Mouse (Mus musculus) forebrain, embryonic 14.5 days (tissue): ENCODE measurements at regions not wholly inside any gene's neighbourhood (a gene's known extent, or its start where the extent isn't known, plus 50 kb on each side); places are given as distances from the start of the nearest gene placed in this dataset.
"Not testable (repeated sequence)": the region's sequence is repeated elsewhere in the genome, so short reads cannot be mapped to it uniquely, and the experiment has no call there.

ENCODE experiments used
- ATAC-seq: fragments of 200-750 bp; cut with Nextera tagmentation; 2 replicates; pipeline ENCODE4 v1.8.0; 2017; ENCODE audit warnings: mild to moderate bottlenecking, moderate library complexity
- DNase-seq: peaks from one replicate; pipeline ENCODE4 v3.0.0-alpha.2; 2015; ENCODE audit warnings: low spot score
- H3K27ac ChIP-seq: fragments of 300-500 bp; sonication (generic); 2 replicates; pipeline ENCODE4 v1.5.1; 2014; ENCODE audit warnings: low read depth, mild to moderate bottlenecking, control low read depth, low read length, moderate library complexity
- H3K27me3 ChIP-seq: fragments of 300-500 bp; sonication (generic); replicated peaks from 2 replicates; pipeline ENCODE4 v1.6.1; 2014; ENCODE audit warnings: low read length, control low read depth, mixed read lengths; ENCODE audit not compliant: control insufficient read depth, insufficient read depth
- H3K36me3 ChIP-seq: fragments of 300-500 bp; sonication (generic); 2 replicates; pipeline ENCODE4 v1.6.1; 2014; ENCODE audit warnings: low read length, control low read depth; ENCODE audit not compliant: control insufficient read depth, insufficient read depth
- H3K4me1 ChIP-seq: fragments of 300-500 bp; sonication (generic); 2 replicates; pipeline ENCODE4 v1.6.1; 2014; ENCODE audit warnings: antibody characterized with exemption, low read length, control low read depth; ENCODE audit not compliant: control insufficient read depth, insufficient read depth
- H3K4me2 ChIP-seq: fragments of 300-500 bp; sonication (generic); 2 replicates; pipeline ENCODE4 v1.6.1; 2014; ENCODE audit warnings: mild to moderate bottlenecking, control low read depth, low read length
- H3K4me3 ChIP-seq: fragments of 300-500 bp; sonication (generic); 2 replicates; pipeline ENCODE4 v1.5.1; 2014; ENCODE audit warnings: low read depth, low read length, control low read depth
- H3K9ac ChIP-seq: fragments of 300-500 bp; sonication (generic); 2 replicates; pipeline ENCODE4 v1.6.1; 2014; ENCODE audit warnings: mild to moderate bottlenecking, low read length, control low read depth, moderate library complexity
- H3K9me3 ChIP-seq: fragments of 300-500 bp; sonication (generic); replicated peaks from 2 replicates; pipeline ENCODE4 v1.6.1; 2016; ENCODE audit warnings: low read length, control low read depth, mixed read lengths; ENCODE audit not compliant: control insufficient read depth
- WGBS: fragments of 180-500 bp; shearing (Covaris S2); extraction: QIAGEN DNeasy Blood & Tissue Kit; methylation state at CpG from one replicate; pipeline ENCODE4 v1.1.7; 2014; 5-methylcytosine and 5-hydroxymethylcytosine counted together

- DNase-seq, H3K4me1 ChIP-seq, H3K4me3 ChIP-seq, H3K4me2 ChIP-seq, H3K36me3 ChIP-seq, H3K27me3 ChIP-seq, H3K9me3 ChIP-seq, H3K27ac ChIP-seq, ATAC-seq, H3K9ac ChIP-seq: not testable (repeated sequence)
- WGBS: 79% methylated on average over 2 of the region's 2 CpGs
Measured at GRCm38 (mm10) chr17:69650496-69650895, 211.4 kb downstream of the Akain1 start.

GRCm38 (mm10) chr17:69654586-69654985 lies 215.5 kb downstream of the Akain1 start:
- H3K4me3 ChIP-seq: no peak overlapping the region
- no peak overlapping the region for H3K27ac ChIP-seq
- H3K9me3 ChIP-seq: no peaks in the 10 kb centered on the region
- ATAC-seq (no peak), DNase-seq (peak; percentile 3)
- H3K9ac ChIP-seq: no peak overlapping the region
- no peaks in the 10 kb centered on the region for H3K4me1 ChIP-seq
- WGBS: 41% methylated on average over 2 of the region's 2 CpGs
- H3K36me3 ChIP-seq: no peaks in the 10 kb centered on the region
- H3K4me2 ChIP-seq: no peak overlapping the region
- no peaks in the 10 kb centered on the region for H3K27me3 ChIP-seq

- Histone ChIP-seq H3K4me3 (no peak overlapping the region), H3K27me3 (no peaks in the 10 kb centered on the region), H3K9ac (no peak overlapping the region), H3K36me3 (no peaks in the 10 kb centered on the region), H3K4me1 (no peaks in the 10 kb centered on the region), H3K4me2 (no peak overlapping the region), H3K27ac (no peak overlapping the region), H3K9me3 (no peaks in the 10 kb centered on the region)
- peak; percentile 61; the same call in 1 of the 2 replicates for ATAC-seq
- WGBS: 86% methylated on average over 3 of the region's 3 CpGs
- peak; percentile 19 for DNase-seq
Measured at GRCm38 (mm10) chr17:69672530-69672929, 233.4 kb downstream of the Akain1 start.

- Histone ChIP-seq H3K27me3 (no peaks in the 10 kb centered on the region), H3K4me3 (no peak overlapping the region), H3K9me3 (no peaks in the 10 kb centered on the region), H3K27ac (no peak overlapping the region), H3K4me2 (no peak overlapping the region), H3K36me3 (no peaks in the 10 kb centered on the region), H3K4me1 (peaks cover 4% of the 10 kb centered on the region; the same call in 1 of the 2 replicates), H3K9ac (no peak overlapping the region)
- ATAC-seq (no peak), DNase-seq (no peak)
- 71% methylated on average over 5 of the region's 5 CpGs for WGBS
Measured at GRCm38 (mm10) chr17:69683091-69683490, 244.0 kb downstream of the Akain1 start.

- Histone ChIP-seq H3K4me2 (no peak overlapping the region), H3K27me3 (no peaks in the 10 kb centered on the region), H3K27ac (no peak overlapping the region), H3K4me1 (peaks cover 4% of the 10 kb centered on the region; the same call in 1 of the 2 replicates), H3K9ac (no peak overlapping the region), H3K9me3 (no peaks in the 10 kb centered on the region), H3K4me3 (no peak overlapping the region), H3K36me3 (no peaks in the 10 kb centered on the region)
- DNase-seq: peak; percentile 67
- ATAC-seq: peak; percentile 88
- 7% methylated on average over 5 of the region's 5 CpGs for WGBS
Measured at GRCm38 (mm10) chr17:69685625-69686257, 246.6 kb downstream of the Akain1 start.

- Histone ChIP-seq H3K9me3 (no peaks in the 10 kb centered on the region), H3K27ac (no peak overlapping the region), H3K4me1 (peaks cover 4% of the 10 kb centered on the region; the same call in 1 of the 2 replicates), H3K36me3 (no peaks in the 10 kb centered on the region), H3K4me2 (no peak overlapping the region), H3K9ac (no peak overlapping the region), H3K27me3 (no peaks in the 10 kb centered on the region), H3K4me3 (no peak overlapping the region)
- 7% methylated on average over 2 of the region's 2 CpGs for WGBS
- DNase-seq (peak; percentile 5), ATAC-seq (peak; percentile 40)
Measured at GRCm38 (mm10) chr17:69686383-69686782, 247.3 kb downstream of the Akain1 start.

- no peaks in the 10 kb centered on the region for H3K36me3 ChIP-seq
- WGBS: 61% methylated on average over 3 of the region's 3 CpGs
- no peak overlapping the region for H3K9ac ChIP-seq
- H3K9me3 ChIP-seq: no peaks in the 10 kb centered on the region
- H3K4me2 ChIP-seq: no peak overlapping the region
- H3K4me3 ChIP-seq: no peak overlapping the region
- no peaks in the 10 kb centered on the region for H3K4me1 ChIP-seq
- H3K27ac ChIP-seq: no peak overlapping the region
- DNase-seq (peak; percentile 81), ATAC-seq (peak; percentile 76)
- no peaks in the 10 kb centered on the region for H3K27me3 ChIP-seq
Measured at GRCm38 (mm10) chr17:69695341-69695740, 256.2 kb downstream of the Akain1 start.

GRCm38 (mm10) chr17:69727325-69727724 lies 241.5 kb upstream of the Dlgap1 start:
- peak; percentile 68 for DNase-seq
- no peak overlapping the region for H3K4me2 ChIP-seq
- H3K4me3 ChIP-seq: no peak overlapping the region
- peak; percentile 91 for ATAC-seq
- 52% methylated on average over 4 of the region's 4 CpGs for WGBS
- no peak overlapping the region for H3K9ac ChIP-seq
- H3K36me3 ChIP-seq: no peaks in the 10 kb centered on the region
- no peak overlapping the region for H3K27ac ChIP-seq
- no peaks in the 10 kb centered on the region for H3K4me1 ChIP-seq
- no peaks in the 10 kb centered on the region for H3K27me3 ChIP-seq
- no peaks in the 10 kb centered on the region for H3K9me3 ChIP-seq

- no peaks in the 10 kb centered on the region for H3K9me3 ChIP-seq
- DNase-seq (peak; percentile 2), ATAC-seq (no peak)
- H3K4me3 ChIP-seq: no peak overlapping the region
- no peak overlapping the region for H3K4me2 ChIP-seq
- H3K36me3 ChIP-seq: no peaks in the 10 kb centered on the region
- WGBS: 90% methylated on average over 11 of the region's 11 CpGs
- no peak overlapping the region for H3K27ac ChIP-seq
- no peaks in the 10 kb centered on the region for H3K4me1 ChIP-seq
- H3K27me3 ChIP-seq: no peaks in the 10 kb centered on the region
- H3K9ac ChIP-seq: no peak overlapping the region
Measured at GRCm38 (mm10) chr17:69732981-69733380, 235.9 kb upstream of the Dlgap1 start.
